24 mouse cellular contexts compared by ENCODE assay signal in genomic region chr1:156705696-156706285, GRCm38 (mm10). TPM values are rescaled to one million over a fixed set of nuclear protein-coding genes. Genes with fewer than 3 reads are reported as not detected.
DNase-seq lines count a peak whose midpoint lies in the region; ATAC-seq and TF ChIP-seq lines count a peak whose summit lies in the region.
"Had no signal": no experiment of that assay in that cellular context is flagged by ENCODE, and none has a peak within 500 bp of the region (broad histone marks: within the 10 kb centered on the region; RNA-seq: fewer than 3 reads in every experiment).

No protein-coding gene starts in this region.

- H3K9me3 ChIP-seq in intestine, postnatal 0 days (ENCODE audit: control insufficient read depth) = no peaks in the 10 kb centered on the region
- H3K9me3 ChIP-seq in intestine, embryonic 15.5 days = no peaks in the 10 kb centered on the region
- H3K9me3 ChIP-seq: forebrain, embryonic 10.5 days; forebrain, embryonic 13.5 days; hindbrain, embryonic 10.5 days; hindbrain, embryonic 13.5 days had no signal

- 53% methylated on average over 10 of the region's 10 CpGs for WGBS in intestine, postnatal 0 days
- 76% methylated on average over 10 of the region's 10 CpGs for WGBS in intestine, embryonic 15.5 days

- peak; percentile 37; the same call in 1 of the 2 replicates for ATAC-seq in cerebellum, adult (ENCODE audit: insufficient number of reproducible peaks, low FRiP score, low TSS enrichment)
- no peak; the same call in 1 of the 2 replicates for ATAC-seq in intestine, postnatal 0 days
- no peak for ATAC-seq in intestine, embryonic 15.5 days
- ATAC-seq: forebrain, embryonic 13.5 days; forebrain, embryonic 16.5 days; hindbrain, embryonic 16.5 days; Patski had no signal

- no peak overlapping the region for H3K4me2 ChIP-seq in intestine, postnatal 0 days (replicated peaks; ENCODE audit: low read depth)
- no peak overlapping the region for H3K4me2 ChIP-seq in intestine, embryonic 15.5 days (replicated peaks)
- H3K4me2 ChIP-seq: forebrain, embryonic 13.5 days; heart, embryonic 11.5 days; hindbrain, embryonic 13.5 days had no signal

- no peak for DNase-seq in cerebellum, adult 18-20 months
- no peak for DNase-seq in left cerebral cortex, adult 2 months (ENCODE audit: extremely low spot score in 1 of 2, low spot score in 2 of 2)
- no peak for DNase-seq in left cerebral cortex, postnatal 14 days (ENCODE audit: low spot score in 2 of 2)
- DNase-seq in MN1 (ENCODE audit: low spot score) = peak; percentile 39
- no peak for DNase-seq in lung, postnatal 14 days
- DNase-seq: adrenal gland, postnatal 10 days; adrenal gland, postnatal 36 days; cerebellum, adult 11-12 months; cerebellum, adult 9-10 months; cerebellum, postnatal 14 days; gastrocnemius, postnatal 10 days; gastrocnemius, postnatal 36 days; heart, postnatal 36 days had no signal

- peaks cover 43% of the 10 kb centered on the region for H3K36me3 ChIP-seq in intestine, postnatal 0 days (ENCODE audit: control insufficient read depth, insufficient read depth)
- H3K36me3 ChIP-seq in intestine, embryonic 15.5 days = peaks cover 11% of the 10 kb centered on the region; the same call in 1 of the 2 replicates

- no peak overlapping the region for H3K9ac ChIP-seq in intestine, postnatal 0 days (ENCODE audit: low read depth, low read length)
- no peak overlapping the region for H3K9ac ChIP-seq in intestine, embryonic 15.5 days
- H3K9ac ChIP-seq: forebrain, embryonic 13.5 days; hindbrain, embryonic 13.5 days had no signal

- TF ChIP-seq CTCF in intestine, postnatal 0 days (IDR thresholded peaks at IDR 0.05; ENCODE audit: low read depth) = no peak
- peak; percentile 10; the same call in 1 of the 2 replicates for TF ChIP-seq CTCF in left cerebral cortex, adult 2 months (IDR thresholded peaks at IDR 0.05)

- no peak overlapping the region for H3K4me3 ChIP-seq in intestine, postnatal 0 days (ENCODE audit: low read depth, low read length)
- no peak overlapping the region for H3K4me3 ChIP-seq in intestine, embryonic 15.5 days (replicated peaks)
- no peak overlapping the region for H3K4me3 ChIP-seq in left cerebral cortex, adult 2 months
- H3K4me3 ChIP-seq: forebrain, embryonic 10.5 days; forebrain, embryonic 13.5 days; hindbrain, embryonic 10.5 days; hindbrain, embryonic 13.5 days had no signal

- 0 out of 2 replicates have a peak overlapping the region, but pooled peaks have one; percentile 2 for H3K27ac ChIP-seq in intestine, postnatal 0 days (ENCODE audit: low read depth, low read length)
- H3K27ac ChIP-seq in intestine, embryonic 15.5 days = no peak overlapping the region
- no peak overlapping the region for H3K27ac ChIP-seq in left cerebral cortex, adult 2 months
- H3K27ac ChIP-seq: forebrain, embryonic 10.5 days; forebrain, embryonic 13.5 days; hindbrain, embryonic 10.5 days; hindbrain, embryonic 13.5 days had no signal

- no peaks in the 10 kb centered on the region; the same call in 1 of the 2 replicates for H3K4me1 ChIP-seq in intestine, postnatal 0 days (replicated peaks; ENCODE audit: control insufficient read depth, insufficient read depth, low read length)
- H3K4me1 ChIP-seq in intestine, embryonic 15.5 days (replicated peaks) = no peaks in the 10 kb centered on the region

- no peaks in the 10 kb centered on the region for H3K27me3 ChIP-seq in intestine, postnatal 0 days (replicated peaks; ENCODE audit: control insufficient read depth, insufficient read depth, low read length)
- no peaks in the 10 kb centered on the region for H3K27me3 ChIP-seq in intestine, embryonic 15.5 days (replicated peaks)
- H3K27me3 ChIP-seq: forebrain, embryonic 13.5 days; hindbrain, embryonic 13.5 days; Patski had no signal

- intact Hi-C loops in left cerebral cortex, adult 2 months (cut with DNase I) = no loop called here
- intact Hi-C loops in left cerebral cortex, postnatal 14 days (cut with DNase I) = no loop called here

RNA-seq across cellular contexts. Expression of gene Fam20b, which starts 13.1 kb away (rescaled TPM):
- polyA plus RNA-seq in intestine, postnatal 0 days (2015; fragmentation: Nextera tagmentation; extraction: Ambion mirVana) = 35.4 and 36.9 TPM in 2 replicates
- polyA plus RNA-seq in intestine, embryonic 15.5 days (2015; fragmentation: Nextera tagmentation; extraction: Ambion mirVana) = 45.5 and 48.0 TPM in 2 replicates
- total RNA-seq in left cerebral cortex, adult 2 months (2021) = 10 to 100 TPM; 74.0 to 78.6 TPM
- 10 to 100 TPM; 59.5 to 64.6 TPM for total RNA-seq in left cerebral cortex, postnatal 14 days (2021)

RNA-seq across cellular contexts. Expression of gene Tor3a, which starts 31.6 kb away (rescaled TPM):
- 5.8 and 7.1 TPM in 2 replicates for polyA plus RNA-seq in intestine, postnatal 0 days (2015; fragmentation: Nextera tagmentation; extraction: Ambion mirVana)
- 5.4 and 5.6 TPM in 2 replicates for polyA plus RNA-seq in intestine, embryonic 15.5 days (2015; fragmentation: Nextera tagmentation; extraction: Ambion mirVana)
- 1 to 10 TPM; 7.3 to 7.9 TPM for total RNA-seq in left cerebral cortex, adult 2 months (2021)
- 1 to 10 TPM; 4.2 to 6.8 TPM for total RNA-seq in left cerebral cortex, postnatal 14 days (2021)
